Mouse (Mus musculus) C2C12 (cell line): ENCODE data around the gene Cox4i2. TPM values are rescaled to one million over a fixed set of nuclear protein-coding genes. Genes with fewer than 3 reads are reported as not detected.

Source experiments
- H3K27me3 ChIP-seq: one replicate; pipeline ENCODE4 v1.6.1; 2011; ENCODE audit not compliant: control insufficient read depth, insufficient read depth, insufficient read length
- H3K36me3 ChIP-seq: one replicate; pipeline ENCODE4 v1.6.1; 2011; ENCODE audit not compliant: control insufficient read depth, insufficient read depth
- H3K4me3 ChIP-seq: one replicate; pipeline ENCODE4 v1.5.1; 2011; ENCODE audit warnings: mild to moderate bottlenecking, control low read depth; ENCODE audit not compliant: poor library complexity, insufficient read depth, severe bottlenecking
- H3K79me2 ChIP-seq: one replicate; pipeline ENCODE4 v1.6.1; 2011; ENCODE audit not compliant: control insufficient read depth, insufficient read depth
- H3K79me3 ChIP-seq: one replicate; pipeline ENCODE4 v1.6.1; 2011; ENCODE audit warnings: low read depth, control low read depth
- H3ac ChIP-seq: one replicate; pipeline ENCODE3; 2011; ENCODE audit warnings: low read depth; ENCODE audit not compliant: control insufficient read depth, insufficient read length
- CEBPB ChIP-seq: IDR thresholded peaks from one replicate; pipeline ENCODE4 v1.6.1; 2011; ENCODE audit warnings: low read depth, mild to moderate bottlenecking, control low read depth, moderate library complexity
- CTCF ChIP-seq: IDR thresholded peaks from one replicate; pipeline ENCODE4 v1.5.1; 2011; ENCODE audit not compliant: control insufficient read depth, insufficient read depth, insufficient read length
- FOSL1 ChIP-seq: IDR thresholded peaks from one replicate; pipeline ENCODE4 v1.8.0; 2011; ENCODE audit warnings: mild to moderate bottlenecking, low read length; ENCODE audit not compliant: poor library complexity, insufficient read depth, severe bottlenecking
- MAX ChIP-seq: IDR thresholded peaks from one replicate; pipeline ENCODE4 v1.6.1; 2011; ENCODE audit warnings: mild to moderate bottlenecking, control low read depth
- MYOD1 ChIP-seq: IDR thresholded peaks from one replicate; pipeline ENCODE4 v1.6.1; 2011; ENCODE audit warnings: low read depth; ENCODE audit not compliant: control insufficient read depth, insufficient read length
- MYOG ChIP-seq: IDR thresholded peaks from one replicate; pipeline ENCODE4 v1.6.1; 2011; ENCODE audit not compliant: control insufficient read depth, insufficient read length; ENCODE audit errors: extremely low read depth
- USF1 ChIP-seq: IDR thresholded peaks from one replicate; pipeline ENCODE4 v1.6.1; 2011; ENCODE audit warnings: low read depth, mild to moderate bottlenecking, control low read depth, moderate library complexity
- polyA plus RNA-seq: library from polyadenylated mRNA; unstranded; fragments of >200 nt; fragmentation: generic; extraction: Trizol; gene quantifications from one replicate; pipeline ENCODE4 v1.2.1, GENCODE M21; 2012; ENCODE audit warnings: missing spikeins

Gene Cox4i2
- polyA plus RNA-seq, 1 experiment, result 0.39 TPM

- Histone ChIP-seq H3ac (no peak overlapping the region), H3K36me3 (peaks cover 27% of the 10 kb centered on the region), H3K4me3 (no peak overlapping the region), H3K27me3 (no peaks in the 10 kb centered on the region), H3K79me2 (peaks cover 94% of the 10 kb centered on the region), H3K79me3 (peaks cover 69% of the 10 kb centered on the region)
- TF ChIP-seq CTCF, result no peak
- TF ChIP-seq MYOG, result no peak
Measured at GRCm38 (mm10) chr2:152802303-152802702, 48.3 kb downstream of the Cox4i2 start.

- H3K79me2 ChIP-seq, result peaks cover 94% of the 10 kb centered on the region
- peaks cover 63% of the 10 kb centered on the region for H3K79me3 ChIP-seq
- H3ac ChIP-seq, result no peak overlapping the region
- no peaks in the 10 kb centered on the region for H3K27me3 ChIP-seq
- H3K4me3 ChIP-seq, result no peak overlapping the region
- peaks cover 32% of the 10 kb centered on the region for H3K36me3 ChIP-seq
- TF ChIP-seq MYOD1 (no peak), FOSL1 (no peak), CEBPB (no peak), MYOG (no peak), CTCF (no peak), MAX (no peak), USF1 (no peak)
Measured at GRCm38 (mm10) chr2:152803081-152803480, 49.1 kb downstream of the Cox4i2 start.

GRCm38 (mm10) chr2:152804408-152805110 lies 50.6 kb downstream of the Cox4i2 start:
- peaks cover 94% of the 10 kb centered on the region for H3K79me2 ChIP-seq
- peaks cover 62% of the 10 kb centered on the region for H3K79me3 ChIP-seq
- H3K36me3 ChIP-seq, result peaks cover 29% of the 10 kb centered on the region
- H3K4me3 ChIP-seq, result no peak overlapping the region
- TF ChIP-seq MYOG, result no peak
- H3K27me3 ChIP-seq, result no peaks in the 10 kb centered on the region
- no peak overlapping the region for H3ac ChIP-seq

GRCm38 (mm10) chr2:152805111-152805490 lies 51.1 kb downstream of the Cox4i2 start:
- H3K27me3 ChIP-seq, result no peaks in the 10 kb centered on the region
- H3K36me3 ChIP-seq, result peaks cover 32% of the 10 kb centered on the region
- H3K79me2 ChIP-seq, result peaks cover 94% of the 10 kb centered on the region
- TF ChIP-seq MYOG, result no peak
- no peak for TF ChIP-seq CEBPB
- TF ChIP-seq USF1, result no peak
- no peak for TF ChIP-seq MAX
- TF ChIP-seq FOSL1, result no peak
- TF ChIP-seq CTCF, result no peak
- no peak for TF ChIP-seq MYOD1
- H3ac ChIP-seq, result no peak overlapping the region
- no peak overlapping the region for H3K4me3 ChIP-seq
- H3K79me3 ChIP-seq, result peaks cover 62% of the 10 kb centered on the region

GRCm38 (mm10) chr2:152806037-152806436 lies 52.1 kb downstream of the Cox4i2 start:
- Histone ChIP-seq H3K4me3 (no peak overlapping the region), H3K27me3 (no peaks in the 10 kb centered on the region)
- TF ChIP-seq FOSL1 (peak; percentile 78), MYOD1 (peak; percentile 54), MAX (peak; percentile 94), CEBPB (peak; percentile 57), USF1 (peak; percentile 54), MYOG (no peak), CTCF (no peak)

GRCm38 (mm10) chr2:152808178-152808577 lies 54.2 kb downstream of the Cox4i2 start:
- Histone ChIP-seq H3K36me3 (peaks cover 27% of the 10 kb centered on the region), H3ac (no peak overlapping the region), H3K79me3 (peaks cover 63% of the 10 kb centered on the region), H3K27me3 (no peaks in the 10 kb centered on the region), H3K4me3 (no peak overlapping the region), H3K79me2 (peaks cover 94% of the 10 kb centered on the region)
- TF ChIP-seq MYOG, result no peak
- TF ChIP-seq FOSL1, result no peak
- no peak for TF ChIP-seq CEBPB
- no peak for TF ChIP-seq USF1
- no peak for TF ChIP-seq CTCF
- no peak for TF ChIP-seq MAX
- no peak for TF ChIP-seq MYOD1

More at GRCm38 (mm10) chr2:152806037-152806436, 52.1 kb downstream of the Cox4i2 start:
- H3K36me3 ChIP-seq, result peaks cover 35% of the 10 kb centered on the region
- H3K79me3 ChIP-seq, result peaks cover 63% of the 10 kb centered on the region
- H3K79me2 ChIP-seq, result peaks cover 94% of the 10 kb centered on the region
- no peak overlapping the region for H3ac ChIP-seq
